Mouse (Mus musculus) lung, postnatal 0 days (tissue): ENCODE measurements at regions not wholly inside any gene's neighbourhood (a gene's known extent, or its start where the extent isn't known, plus 50 kb on each side); places are given as distances from the start of the nearest gene placed in this dataset.

Experiments
- ATAC-seq: fragments of 200-750 bp; cut with Nextera tagmentation; 2 replicates; pipeline ENCODE4 v1.8.0; 2017; ENCODE audit warnings: moderate library complexity
- DNase-seq: peaks from one replicate; pipeline ENCODE4 v3.0.0-alpha.2; 2016; ENCODE audit warnings: low spot score
- H3K27ac ChIP-seq: fragments of 300-500 bp; sonication (generic); 2 replicates; pipeline ENCODE4 v1.5.1; 2014; ENCODE audit warnings: antibody characterized with exemption, mild to moderate bottlenecking, low read length, mixed read lengths
- H3K27me3 ChIP-seq: fragments of 300-500 bp; sonication (generic); replicated peaks from 2 replicates; pipeline ENCODE4 v1.6.1; 2014; ENCODE audit warnings: low read length, mixed read lengths; ENCODE audit not compliant: insufficient read depth
- H3K36me3 ChIP-seq: fragments of 300-500 bp; sonication (generic); 2 replicates; pipeline ENCODE4 v1.6.1; 2014; ENCODE audit warnings: low read length, mixed read lengths; ENCODE audit not compliant: insufficient read depth
- H3K4me1 ChIP-seq: fragments of 300-500 bp; sonication (generic); 2 replicates; pipeline ENCODE4 v1.6.1; 2014; ENCODE audit warnings: antibody characterized with exemption, low read depth, low read length, mixed read lengths; ENCODE audit not compliant: insufficient read depth
- H3K4me2 ChIP-seq: fragments of 300-500 bp; sonication (generic); replicated peaks from 2 replicates; pipeline ENCODE4 v1.6.1; 2014; ENCODE audit warnings: low read depth, mild to moderate bottlenecking, low read length, moderate library complexity, mixed read lengths
- H3K4me3 ChIP-seq: fragments of 300-500 bp; sonication (generic); 2 replicates; pipeline ENCODE4 v1.5.1; 2014; ENCODE audit warnings: low read depth, low read length
- H3K9ac ChIP-seq: fragments of 300-500 bp; sonication (generic); replicated peaks from 2 replicates; pipeline ENCODE4 v1.6.1; 2014; ENCODE audit warnings: low read depth, mild to moderate bottlenecking
- H3K9me3 ChIP-seq: fragments of 300-500 bp; sonication (generic); 2 replicates; pipeline ENCODE4 v1.6.1; 2016; ENCODE audit warnings: low read length, mixed read lengths
- CTCF ChIP-seq: IDR thresholded peaks from 2 replicates; pipeline ENCODE4 v1.5.1; 2016; ENCODE audit warnings: antibody characterized with exemption, mild to moderate bottlenecking
- EP300 ChIP-seq: IDR thresholded peaks from 2 replicates; pipeline ENCODE4 v1.6.1; 2016; ENCODE audit warnings: antibody characterized with exemption, mild to moderate bottlenecking, control low read depth
- WGBS: fragments of 180-500 bp; shearing (Covaris S2); extraction: QIAGEN DNeasy Blood & Tissue Kit; methylation state at CpG from one replicate; pipeline ENCODE4 v1.1.7; 2014; 5-methylcytosine and 5-hydroxymethylcytosine counted together

DNA sequence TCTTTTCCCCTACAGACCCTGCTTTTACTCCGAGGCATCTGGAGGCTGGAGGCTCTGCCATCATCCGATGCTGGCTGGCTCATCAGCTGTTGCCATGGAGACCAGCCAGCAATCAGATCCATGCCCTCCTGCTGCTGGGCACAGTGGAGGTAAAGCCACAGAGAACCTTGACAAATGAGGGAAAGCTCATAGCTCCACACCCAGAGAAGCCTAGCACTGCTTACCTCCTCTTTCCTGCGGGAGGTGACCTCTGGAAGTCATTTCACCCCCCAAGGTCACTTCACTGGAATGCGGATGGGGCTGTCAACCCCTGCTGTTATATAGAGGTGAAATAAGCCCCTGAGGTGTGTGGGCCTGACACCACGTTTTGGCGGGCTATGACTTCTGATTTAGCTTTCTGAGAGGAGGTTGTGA lies 55.9 kb upstream of the Tnrc6c start:
- H3K27me3 ChIP-seq: no peaks in the 10 kb centered on the region
- H3K27ac ChIP-seq: no peak overlapping the region
- no peaks in the 10 kb centered on the region for H3K36me3 ChIP-seq
- no peak overlapping the region for H3K9ac ChIP-seq
- H3K4me2 ChIP-seq: no peak overlapping the region; the same call in 1 of the 2 replicates
- ATAC-seq (no peak), DNase-seq (no peak)
- WGBS: 9% methylated on average over 6 of the region's 6 CpGs
- peaks cover 7% of the 10 kb centered on the region; the same call in 1 of the 2 replicates for H3K4me1 ChIP-seq
- no peaks in the 10 kb centered on the region for H3K9me3 ChIP-seq
- H3K4me3 ChIP-seq: no peak overlapping the region
- TF ChIP-seq CTCF (no peak), EP300 (no peak)

DNA sequence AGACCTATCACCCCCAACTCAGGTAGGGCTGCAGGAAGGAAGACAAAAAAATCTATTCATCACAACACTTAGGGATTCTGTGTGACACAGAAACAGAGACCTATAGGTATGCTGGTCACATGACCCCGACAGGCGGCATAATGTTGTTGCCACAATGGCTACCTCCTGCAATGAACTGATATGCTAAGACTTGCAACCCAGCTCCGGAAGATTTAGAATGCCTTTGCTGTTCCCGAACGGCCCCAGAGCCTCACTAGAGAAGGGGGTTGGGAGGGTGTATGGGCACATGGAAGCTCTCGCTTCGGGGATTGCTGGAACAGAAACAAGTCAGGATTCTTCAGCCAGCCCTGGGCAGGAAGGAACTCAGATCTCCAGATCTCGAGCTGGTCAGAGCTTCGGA lies 55.5 kb upstream of the Tnrc6c start:
- DNase-seq (peak; percentile 42), ATAC-seq (0 out of 2 replicates have a peak, but pooled peaks have one; percentile 17)
- Histone ChIP-seq H3K27me3 (no peaks in the 10 kb centered on the region), H3K9ac (peak overlapping the region; percentile 43), H3K36me3 (no peaks in the 10 kb centered on the region), H3K4me1 (peaks cover 7% of the 10 kb centered on the region; the same call in 1 of the 2 replicates), H3K27ac (no peak overlapping the region), H3K9me3 (no peaks in the 10 kb centered on the region), H3K4me2 (peak overlapping the region; percentile 87), H3K4me3 (peak overlapping the region; percentile 60)
- TF ChIP-seq CTCF: no peak
- TF ChIP-seq EP300: no peak
- 6% methylated on average over 9 of the region's 9 CpGs for WGBS

DNA sequence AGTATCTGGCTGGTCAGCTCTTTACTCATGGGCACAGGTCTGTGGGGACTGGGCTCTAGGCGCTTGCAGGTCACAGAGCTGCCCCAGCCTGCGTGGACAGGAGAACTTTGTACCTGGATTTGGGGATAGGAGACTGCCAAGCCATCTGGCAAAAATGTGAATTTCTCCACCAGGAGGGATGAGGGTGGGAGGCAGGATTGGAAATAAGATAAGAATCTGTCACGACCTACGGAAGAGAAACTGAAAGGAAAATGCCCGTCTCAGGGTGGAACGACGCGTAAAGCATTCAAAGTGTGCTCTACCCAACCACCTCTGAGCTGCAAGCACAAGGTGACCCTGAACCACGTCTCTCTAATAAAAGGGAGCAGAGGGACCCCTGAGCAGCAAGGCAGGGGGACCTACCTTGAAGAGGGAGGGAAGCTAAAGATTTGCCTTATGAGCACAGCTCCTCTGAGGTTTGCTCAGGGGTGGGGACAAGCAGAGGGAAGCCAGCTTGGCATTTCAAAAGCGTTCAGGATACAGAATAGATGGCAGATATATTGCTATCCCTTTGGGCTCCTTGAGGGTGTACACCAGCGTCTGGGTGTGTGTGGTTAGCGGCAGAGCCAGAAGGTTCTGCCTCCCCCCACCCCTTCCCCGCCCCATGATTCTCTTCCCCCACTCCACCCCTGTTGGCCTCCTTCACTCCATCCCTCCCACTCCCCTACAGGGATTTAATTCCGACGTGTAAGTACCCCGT lies 54.9 kb upstream of the Tnrc6c start:
- peak; percentile 43 for ATAC-seq

GRCm38 (mm10) chr11:117599788-117600263 lies 54.3 kb upstream of the Tnrc6c start:
- Histone ChIP-seq H3K9ac (no peak overlapping the region; the same call in 1 of the 2 replicates), H3K27me3 (no peaks in the 10 kb centered on the region), H3K27ac (no peak overlapping the region), H3K4me3 (peak overlapping the region; percentile 60), H3K4me1 (peaks cover 7% of the 10 kb centered on the region; the same call in 1 of the 2 replicates), H3K9me3 (no peaks in the 10 kb centered on the region), H3K36me3 (no peaks in the 10 kb centered on the region), H3K4me2 (peak overlapping the region; percentile 87)
- TF ChIP-seq EP300: no peak
- WGBS: 17% methylated on average over 14 of the region's 14 CpGs
- no peak for DNase-seq
- no peak for ATAC-seq

More for the DNA sequence above, 54.9 kb upstream of the Tnrc6c start:
- WGBS: 3% methylated on average over 16 of the region's 16 CpGs
- Histone ChIP-seq H3K4me3 (peak overlapping the region; percentile 60), H3K36me3 (no peaks in the 10 kb centered on the region), H3K27me3 (no peaks in the 10 kb centered on the region), H3K9ac (peak overlapping the region; percentile 43), H3K4me2 (peak overlapping the region; percentile 87), H3K9me3 (no peaks in the 10 kb centered on the region), H3K4me1 (peaks cover 7% of the 10 kb centered on the region; the same call in 1 of the 2 replicates), H3K27ac (no peak overlapping the region)
- no peak for TF ChIP-seq CTCF
- no peak for TF ChIP-seq EP300
- DNase-seq: peak; percentile 64

DNA sequence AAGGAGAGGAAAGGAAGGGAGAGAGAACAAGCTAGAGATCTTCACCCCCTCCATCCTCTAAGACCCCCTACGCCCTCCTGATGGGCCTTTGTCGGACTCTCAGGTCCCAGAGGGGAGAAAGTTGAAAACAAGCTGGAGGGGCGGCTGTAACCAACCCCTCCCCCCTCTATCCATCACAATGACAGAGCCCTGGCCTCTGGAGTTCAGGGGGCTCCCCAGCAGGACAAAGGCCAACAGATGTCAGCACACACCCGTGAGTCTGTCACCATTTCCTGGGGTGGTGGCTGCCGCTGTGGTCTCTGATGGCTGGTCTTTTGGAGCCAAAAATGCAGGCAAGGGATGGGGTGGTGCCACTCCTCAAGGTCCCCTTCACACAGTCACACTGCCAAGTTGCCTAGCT lies 52.9 kb upstream of the Tnrc6c start:
- no peak for TF ChIP-seq EP300
- TF ChIP-seq CTCF: no peak
- Histone ChIP-seq H3K36me3 (no peaks in the 10 kb centered on the region), H3K27ac (no peak overlapping the region), H3K4me1 (peaks cover 7% of the 10 kb centered on the region; the same call in 1 of the 2 replicates), H3K9me3 (no peaks in the 10 kb centered on the region), H3K27me3 (no peaks in the 10 kb centered on the region), H3K9ac (no peak overlapping the region), H3K4me2 (no peak overlapping the region), H3K4me3 (no peak overlapping the region)
- no peak for ATAC-seq
- WGBS: 19% methylated on average over 5 of the region's 5 CpGs
- no peak for DNase-seq

- Histone ChIP-seq H3K36me3 (no peaks in the 10 kb centered on the region), H3K4me2 (no peak overlapping the region), H3K4me1 (peaks cover 7% of the 10 kb centered on the region; the same call in 1 of the 2 replicates), H3K27me3 (no peaks in the 10 kb centered on the region), H3K4me3 (no peak overlapping the region), H3K9ac (no peak overlapping the region), H3K9me3 (no peaks in the 10 kb centered on the region), H3K27ac (no peak overlapping the region)
- no peak for TF ChIP-seq CTCF
- TF ChIP-seq EP300: no peak
- no peak for ATAC-seq
- WGBS: 41% methylated on average over 2 of the region's 2 CpGs
- no peak for DNase-seq
Measured at GRCm38 (mm10) chr11:117604019-117604418, 50.1 kb upstream of the Tnrc6c start.
